Mouse (Mus musculus) right cerebral cortex, adult 2 months (tissue): ENCODE data around the gene Mrpl3.
A peak's percentile ranks its signal among the peaks of the same experiment; 100 is the strongest.
"Not testable (repeated sequence)": the region's sequence is repeated elsewhere in the genome, so short reads cannot be mapped to it uniquely, and the experiment has no call there.

Source experiments
- DNase-seq, 2 experiments: peaks; one replicate each; pipeline ENCODE4 v3.0.0; 2021 to 2022; ENCODE audit warnings: low spot score in 2 of 2

Mrpl3 gene

DNA sequence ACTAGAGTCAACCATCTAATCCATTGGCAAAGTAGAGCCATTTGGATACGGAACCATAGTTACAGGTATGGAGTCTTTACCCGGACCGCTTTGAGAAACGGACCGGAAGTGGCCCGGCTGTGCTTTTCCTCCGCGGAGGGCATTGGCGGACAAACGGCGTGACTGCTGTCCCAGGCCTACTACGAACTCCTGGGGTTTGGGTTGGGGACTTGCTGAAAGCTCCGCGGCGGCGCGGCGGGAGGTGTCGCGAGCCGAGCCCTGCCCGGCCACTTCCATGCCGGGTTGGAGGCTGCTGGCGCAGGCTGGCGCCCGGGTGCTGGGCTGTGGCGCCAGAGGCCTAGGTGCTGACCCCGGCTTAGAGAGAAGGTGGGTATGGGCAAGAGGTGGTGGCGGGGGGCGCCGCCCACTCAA, at the start of gene Mrpl3:
Gene Mrpl3 (plus strand): TSS at position 93 of the 411 bp plus-strand sequence.
- peak; percentile 88 to 89 for DNase-seq

DNA sequence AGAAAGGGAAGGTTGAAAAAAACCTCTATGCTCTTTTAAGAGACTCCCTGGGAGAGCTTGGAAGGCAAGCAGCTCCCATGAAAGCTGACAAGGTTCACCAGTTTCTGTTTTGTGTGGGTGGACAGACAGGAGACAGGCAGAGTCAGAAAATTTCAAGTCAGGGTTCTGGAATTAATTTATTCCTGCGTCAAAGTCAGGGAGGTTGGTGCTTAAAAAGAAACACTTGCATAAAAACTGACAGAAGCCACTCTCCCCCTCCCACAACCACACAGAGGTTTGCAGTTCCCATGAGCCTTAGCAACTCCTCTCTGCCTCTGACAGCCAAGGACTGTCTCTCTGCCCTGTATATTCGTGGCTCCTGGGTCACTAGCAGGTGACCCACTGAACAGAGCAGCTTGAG, 42.3 kb upstream of the Mrpl3 start:
- DNase-seq, result no peak

DNA sequence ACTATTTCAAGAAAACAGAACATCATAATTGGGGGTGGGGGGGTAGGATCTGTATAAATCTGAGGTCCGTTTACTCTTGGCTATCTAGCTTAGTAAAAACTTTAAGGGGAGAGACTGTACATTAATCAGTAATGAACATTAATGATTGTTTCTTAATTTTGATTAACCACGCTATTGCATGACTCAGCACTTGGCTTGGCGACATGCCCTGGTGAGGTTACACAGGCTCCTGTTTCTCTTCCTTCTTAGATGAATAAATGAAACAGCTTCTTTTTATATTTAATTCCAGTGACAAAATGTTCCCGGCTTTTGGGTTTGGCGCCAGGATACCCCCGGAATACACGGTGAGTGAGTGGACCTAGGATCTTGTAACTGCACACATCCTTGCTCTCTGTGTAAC, 34.9 kb upstream of the Mrpl3 start:
- DNase-seq, result no peak

DNA sequence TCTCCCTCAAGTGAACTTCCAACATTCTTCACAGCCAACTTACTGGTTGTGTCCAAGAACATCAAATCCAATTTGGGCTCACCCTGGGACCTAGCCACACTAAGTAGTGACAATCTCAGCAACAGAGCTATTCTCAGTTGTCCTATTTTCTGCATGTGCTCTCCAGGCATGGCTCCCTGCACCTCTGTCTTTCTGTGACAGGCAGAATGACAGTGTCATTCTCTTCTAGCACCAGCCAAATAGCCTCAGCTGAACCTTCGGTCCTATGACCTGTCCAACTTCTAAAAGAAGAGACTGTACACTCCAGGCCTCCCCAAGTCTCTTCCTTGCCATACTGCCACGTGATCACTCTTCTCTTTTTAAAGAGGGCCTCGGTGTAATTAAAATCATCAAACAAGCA, 24.7 kb upstream of the Mrpl3 start:
- no peak for DNase-seq

DNA sequence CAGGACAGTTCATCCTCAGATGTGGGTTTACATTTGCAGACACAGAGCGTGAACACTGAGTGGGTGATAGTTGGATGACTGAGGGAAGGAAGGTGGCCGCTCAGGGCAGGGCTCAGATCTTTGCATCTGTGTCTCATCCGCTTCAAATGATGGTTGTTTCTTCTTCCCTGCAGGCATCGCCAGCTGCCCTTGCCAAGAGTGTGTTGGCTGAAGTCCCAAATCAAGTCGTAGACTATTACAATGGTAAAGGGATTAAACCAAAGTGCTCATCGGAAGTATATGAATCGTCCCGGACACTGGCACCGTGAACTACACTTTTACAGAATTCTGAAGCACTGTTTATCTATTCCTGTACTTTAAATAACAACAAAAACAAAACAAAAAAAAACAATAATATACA, 20.5 kb upstream of the Mrpl3 start:
- peak in 1 of 2 experiments; percentile 10 for DNase-seq

DNA sequence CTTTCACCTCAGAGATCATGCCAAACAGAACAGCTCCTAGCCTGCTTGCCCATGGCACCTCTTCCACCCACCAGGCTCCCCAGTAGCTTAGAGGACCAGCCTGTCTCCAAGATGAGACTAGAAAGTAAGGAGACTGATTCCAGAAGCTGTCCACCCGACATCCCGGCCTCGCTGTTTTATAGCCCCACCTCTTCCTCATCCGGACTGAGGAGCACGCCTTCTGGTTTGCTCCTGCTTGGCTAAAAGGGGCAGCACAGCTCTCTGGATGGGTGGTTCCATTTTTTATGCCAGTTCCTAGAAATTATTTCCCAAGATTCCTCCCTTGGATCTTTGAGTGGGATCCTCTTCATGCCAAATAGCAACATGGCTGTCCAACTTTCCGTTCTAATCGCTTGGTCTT, 19.4 kb upstream of the Mrpl3 start:
- DNase-seq, result no peak

DNA sequence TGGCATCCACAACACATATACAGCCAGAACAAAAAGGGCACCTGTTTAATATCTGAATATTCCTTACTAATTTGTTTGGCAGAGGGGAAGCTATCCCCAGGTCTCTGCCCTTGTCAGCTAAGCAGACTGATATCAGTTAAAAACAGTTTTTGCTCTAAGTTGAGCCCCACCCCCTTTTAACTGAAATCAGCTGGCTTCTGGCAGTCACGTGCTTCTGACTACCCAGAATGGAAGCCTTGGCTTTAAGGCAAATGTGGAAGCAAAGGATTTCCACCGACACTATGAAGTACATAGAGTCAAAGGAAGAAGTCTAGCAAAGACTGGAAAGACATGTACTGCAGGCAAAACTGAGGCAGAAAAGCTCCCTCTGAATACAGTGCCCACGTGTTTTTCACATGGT, 15.2 kb upstream of the Mrpl3 start:
- DNase-seq, result no peak

DNA sequence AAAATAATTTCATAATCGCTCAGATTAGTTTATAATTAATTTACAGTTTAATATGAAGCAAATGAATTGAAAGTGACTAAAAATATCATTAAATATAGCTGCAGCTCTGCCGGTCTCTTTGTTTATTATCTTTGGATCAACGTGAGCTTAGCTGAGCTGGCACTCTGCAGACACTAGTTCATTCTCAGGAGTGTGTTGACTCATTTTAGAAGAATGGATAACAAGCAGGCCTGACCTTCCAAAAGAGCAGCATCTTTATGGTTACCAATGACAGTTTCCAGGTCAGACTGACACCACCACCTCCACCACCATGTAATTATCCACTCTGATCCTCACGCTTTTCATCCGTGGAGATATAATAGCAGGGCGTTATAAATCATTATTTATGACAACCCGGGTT, 7.0 kb upstream of the Mrpl3 start:
- no peak for DNase-seq

DNA sequence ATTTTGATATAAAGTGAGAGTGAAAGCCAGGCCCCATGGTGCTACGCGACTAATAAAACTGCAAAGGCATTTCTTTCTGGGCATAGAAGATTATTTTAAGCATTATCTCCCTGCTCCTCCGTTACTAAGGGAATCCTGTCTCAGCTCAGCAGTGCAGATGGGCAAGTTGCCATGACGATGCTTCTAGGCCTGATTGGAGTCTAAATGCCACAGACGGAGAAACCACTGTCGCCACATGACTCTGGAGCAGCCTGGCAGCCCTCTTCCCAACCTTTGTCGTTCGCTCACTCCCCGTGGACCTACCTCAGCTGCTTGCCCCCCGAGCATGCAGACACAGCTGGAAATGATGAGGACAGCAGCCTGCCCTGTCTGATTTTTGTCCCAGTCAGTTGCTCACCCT, 4.7 kb upstream of the Mrpl3 start:
- DNase-seq, result peak; percentile 77 to 79

DNA sequence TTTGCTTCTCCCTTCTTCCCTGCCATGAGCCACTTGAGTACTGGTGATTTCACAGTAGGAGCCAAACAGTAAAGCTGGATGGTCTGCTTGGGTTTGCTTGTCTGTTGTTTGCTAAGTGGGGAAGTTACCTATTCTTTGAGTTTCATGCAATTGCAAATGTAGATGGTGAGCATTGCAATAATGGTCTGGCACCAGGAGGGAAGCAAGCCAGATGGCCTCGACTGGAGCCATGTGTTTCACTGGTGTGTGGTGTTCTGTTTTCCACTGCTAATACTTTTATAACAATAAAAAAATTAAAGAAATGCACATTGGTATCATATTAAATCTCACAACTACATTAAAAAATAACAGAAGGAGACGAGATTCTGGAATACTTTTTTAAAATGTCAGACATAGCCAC, 3.4 kb upstream of the Mrpl3 start:
- DNase-seq, result no peak

DNA sequence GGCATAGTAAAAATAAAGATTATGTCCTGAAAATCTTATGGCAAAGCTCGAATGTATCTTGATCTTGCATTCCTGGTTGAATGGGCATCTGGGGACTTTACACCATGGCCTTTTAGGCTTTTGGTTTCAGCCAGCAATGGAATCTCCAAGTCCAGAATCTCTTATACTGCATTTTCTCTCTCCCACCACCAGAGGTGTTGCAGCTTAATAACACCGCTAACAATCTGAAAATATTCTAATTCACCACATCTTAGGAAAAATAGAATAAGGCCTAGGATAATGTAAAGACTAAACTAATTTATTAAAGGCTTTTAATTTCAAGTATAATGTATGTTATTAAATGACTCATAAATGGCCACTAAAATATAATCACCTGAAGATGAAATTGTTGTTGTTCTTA, 2.8 kb upstream of the Mrpl3 start:
- no peak for DNase-seq

DNA sequence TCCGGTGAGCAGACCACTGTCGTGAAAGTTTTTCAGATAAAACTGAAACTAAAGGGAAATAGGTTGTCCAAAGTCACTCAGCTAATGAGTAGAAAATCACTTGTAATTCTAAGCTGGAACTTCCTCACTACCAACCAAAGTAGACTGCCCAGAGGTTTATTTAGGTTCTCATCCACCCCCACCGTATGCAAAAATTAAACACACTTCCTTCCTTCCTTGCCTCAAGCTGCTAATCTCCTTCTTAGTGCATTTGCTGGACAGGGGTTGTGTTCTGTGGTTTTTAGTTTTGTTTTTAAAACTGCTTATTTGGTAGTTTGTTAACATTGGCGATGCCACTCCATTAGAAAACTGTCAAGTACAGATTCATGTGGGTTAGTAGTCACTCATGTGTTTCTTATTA, 773 bp downstream of the Mrpl3 start:
- no peak for DNase-seq

DNA sequence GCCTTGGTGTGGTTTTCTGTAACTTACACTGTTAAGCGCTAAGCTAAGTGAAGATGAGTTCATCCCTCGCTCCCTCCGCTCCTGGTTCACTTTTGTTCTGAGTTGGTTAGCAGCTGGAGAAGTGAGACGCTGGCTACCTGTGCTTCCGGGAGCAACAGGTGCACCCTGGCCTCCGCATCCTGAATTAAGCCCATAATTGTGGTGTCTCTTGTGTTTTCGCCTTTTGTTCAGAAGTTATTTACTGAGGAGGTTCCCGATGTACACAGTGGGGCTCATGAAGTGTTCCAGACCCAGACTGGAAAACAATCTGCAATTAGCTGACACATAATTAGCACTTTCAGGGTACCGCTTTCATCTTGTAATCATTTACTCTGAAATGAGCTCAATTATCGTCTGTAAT, 16.1 kb downstream of the Mrpl3 start:
- no peak for DNase-seq

DNA sequence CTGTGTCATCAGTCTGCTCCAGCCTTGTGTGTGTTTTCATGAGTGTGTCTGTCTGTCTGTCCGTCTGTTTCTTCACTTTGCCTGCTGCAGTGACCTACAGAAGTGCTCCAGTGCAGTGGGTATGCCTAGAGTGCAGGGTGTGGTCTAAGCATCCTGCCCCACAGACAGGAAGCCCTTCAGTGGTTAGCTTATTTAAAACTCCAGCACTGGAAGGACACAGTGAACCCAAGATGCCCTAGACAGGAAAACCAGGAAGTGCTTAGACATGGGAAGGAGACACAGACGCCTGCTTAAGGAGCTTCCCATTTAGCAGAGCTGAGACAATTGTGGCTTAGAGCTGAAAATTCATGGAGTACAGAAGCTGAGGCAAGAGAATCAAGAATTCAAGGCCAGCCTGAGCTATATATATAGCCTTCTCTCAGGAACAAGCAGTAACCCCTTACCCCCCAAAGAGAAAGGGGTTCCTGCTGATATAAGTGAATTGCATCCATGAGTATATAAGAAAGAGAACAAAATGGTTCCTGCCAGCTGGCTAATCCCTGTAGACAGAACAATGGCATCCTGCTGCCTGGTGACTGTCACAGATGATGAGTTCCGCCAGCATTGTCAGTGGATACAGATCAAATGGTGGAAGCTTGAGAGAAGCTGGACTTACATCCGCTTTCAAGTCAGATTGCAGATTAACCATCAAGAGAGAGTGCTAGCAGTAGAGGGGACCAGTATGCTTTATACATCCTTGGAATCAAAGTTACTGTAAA, 20.1 kb downstream of the Mrpl3 start:
- DNase-seq, result no peak

DNA sequence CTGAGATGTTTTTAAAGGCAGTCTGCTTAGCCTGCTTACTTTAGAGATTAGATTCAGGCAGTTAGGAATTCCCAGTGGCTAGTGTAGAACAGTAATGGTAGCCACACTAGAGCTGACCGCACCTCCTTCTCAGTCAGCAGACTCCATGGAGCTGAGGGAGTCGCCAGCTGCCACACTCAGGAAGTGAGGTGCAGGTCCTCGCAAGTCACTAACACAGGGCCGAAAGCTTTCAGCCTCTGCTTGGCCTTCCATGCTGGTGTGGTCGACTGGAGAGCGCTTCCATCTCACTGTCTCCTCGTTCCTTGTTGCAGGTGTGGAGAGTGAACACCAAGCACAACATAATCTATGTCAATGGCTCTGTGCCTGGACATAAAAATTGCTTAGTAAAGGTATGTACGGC, 21.8 kb downstream of the Mrpl3 start:
- no peak for DNase-seq

DNA sequence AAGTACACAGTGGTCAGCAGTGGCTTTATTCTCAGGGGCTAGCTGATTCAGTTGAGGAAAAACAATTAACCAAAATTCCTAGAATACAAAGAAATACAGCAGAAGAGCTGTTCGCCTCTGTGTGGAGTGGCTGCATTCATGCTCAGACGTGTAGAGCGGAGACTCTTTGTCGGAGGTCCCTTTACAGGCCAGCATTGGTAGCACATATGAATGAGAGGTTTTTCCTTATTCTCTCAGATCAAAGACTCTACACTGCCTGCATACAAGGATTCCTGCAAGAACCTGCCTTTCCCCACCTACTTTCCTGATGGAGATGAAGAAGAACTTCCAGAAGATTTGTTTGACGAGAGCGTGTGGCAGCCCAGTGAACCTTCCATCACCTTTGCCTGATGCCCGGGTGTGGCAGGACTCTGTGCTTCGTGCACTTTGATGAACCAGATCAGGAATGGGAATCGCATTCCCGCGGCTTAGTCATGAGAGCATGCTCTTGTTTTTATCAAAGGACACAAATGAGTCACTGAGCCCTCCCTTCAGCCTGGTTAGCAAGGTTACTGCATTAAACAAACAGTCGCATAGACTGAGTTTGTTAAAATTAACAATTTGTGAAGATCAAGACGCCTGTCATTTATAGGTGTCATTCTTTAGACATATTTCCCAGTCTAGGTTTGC, 23.9 kb downstream of the Mrpl3 start:
- no peak for DNase-seq

DNA sequence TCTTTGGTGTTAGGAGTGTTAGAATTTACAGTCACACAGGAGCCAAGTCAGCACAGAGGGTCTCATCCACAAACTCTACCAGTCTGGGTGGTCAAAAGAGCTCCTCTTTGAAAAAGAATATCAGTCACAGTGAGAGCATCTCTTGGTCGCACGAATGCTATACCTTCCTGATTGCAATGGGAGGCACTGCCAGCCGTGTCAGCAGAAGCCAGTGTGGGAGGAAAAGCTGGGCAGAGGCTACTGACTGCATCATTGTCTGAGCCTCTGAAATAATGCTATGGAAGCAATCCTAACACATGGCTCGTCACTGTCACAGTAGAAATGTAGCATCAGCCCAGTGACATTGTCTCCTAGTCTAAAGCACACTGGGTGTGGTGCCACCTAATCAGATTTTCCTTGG, 25.4 kb downstream of the Mrpl3 start:
- no peak for DNase-seq

DNA sequence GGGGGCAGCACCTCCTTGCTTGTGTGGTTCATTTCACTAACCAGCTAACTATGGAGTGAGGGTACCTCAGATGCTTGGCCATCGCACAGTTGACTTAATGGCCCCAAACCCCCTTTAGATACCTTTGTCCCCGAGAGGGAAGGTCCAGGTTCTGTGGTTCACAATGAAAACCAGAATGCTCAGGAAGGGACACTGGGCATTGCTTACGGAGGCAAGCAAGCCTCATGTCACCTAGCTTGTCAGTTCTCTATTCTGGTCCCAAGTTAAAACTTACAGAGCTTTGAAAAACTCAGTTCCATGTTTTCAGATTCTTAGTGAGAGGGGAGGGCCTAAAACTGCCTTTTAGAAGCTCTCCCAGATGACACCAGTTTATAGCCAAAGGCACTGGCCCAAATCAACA, 27.2 kb downstream of the Mrpl3 start:
- DNase-seq, result no peak

DNA sequence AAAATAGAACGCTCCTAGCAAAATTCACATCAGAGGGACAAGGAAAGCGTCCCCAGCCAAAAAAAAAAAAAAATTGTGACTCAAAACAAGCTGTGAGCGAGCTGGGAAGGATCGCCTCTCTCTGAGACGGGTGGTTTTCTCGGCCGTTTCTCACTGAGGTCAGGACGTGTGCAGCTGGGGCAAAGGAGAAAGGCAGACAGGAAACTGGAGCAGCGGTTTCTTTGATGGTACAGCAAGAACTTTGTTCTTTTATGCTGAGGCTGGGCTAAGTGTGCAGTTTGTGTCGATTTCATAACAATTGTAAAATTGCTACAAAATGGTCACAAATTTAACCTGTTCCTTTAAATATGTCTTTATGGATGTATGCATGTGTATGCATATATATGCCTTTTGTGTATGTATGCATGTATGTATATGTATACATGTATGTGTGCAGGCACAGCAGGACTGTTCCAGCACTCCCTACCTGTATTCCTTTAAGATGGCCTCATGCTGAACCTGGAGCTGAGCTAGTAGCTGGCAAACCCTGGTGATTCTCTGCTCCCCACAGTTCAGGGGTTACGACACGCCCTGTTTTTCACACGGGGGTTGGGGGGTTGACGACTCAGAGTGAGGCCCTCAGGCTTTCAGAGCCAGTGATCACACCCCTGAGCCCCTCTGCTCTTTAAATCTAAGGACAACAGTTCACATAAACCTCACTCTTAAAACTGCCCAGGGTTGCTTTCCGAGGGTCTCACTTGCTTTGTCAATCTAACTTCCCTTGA, 48.0 kb downstream of the Mrpl3 start:
- DNase-seq, result no peak

DNA sequence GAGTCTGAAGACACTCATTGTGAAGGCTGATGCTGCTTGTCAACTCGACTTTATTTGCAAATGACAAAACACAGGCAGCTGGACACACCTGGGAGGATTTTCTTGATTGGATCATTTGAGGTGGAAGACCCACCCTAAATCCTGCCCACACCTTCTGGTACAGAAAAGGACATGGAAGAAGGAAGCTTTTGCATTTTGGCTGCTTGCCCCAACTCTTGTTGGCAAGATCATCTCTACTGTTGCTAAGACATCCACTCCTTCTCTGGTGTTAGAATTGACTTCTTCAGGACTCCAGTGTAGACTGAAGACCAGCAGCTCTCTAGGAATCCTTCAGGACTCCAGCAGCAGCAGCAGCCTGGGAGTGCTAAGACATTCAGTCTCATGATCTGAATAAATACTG, 48.9 kb downstream of the Mrpl3 start:
- peak in 1 of 2 experiments; percentile 30 for DNase-seq

DNA sequence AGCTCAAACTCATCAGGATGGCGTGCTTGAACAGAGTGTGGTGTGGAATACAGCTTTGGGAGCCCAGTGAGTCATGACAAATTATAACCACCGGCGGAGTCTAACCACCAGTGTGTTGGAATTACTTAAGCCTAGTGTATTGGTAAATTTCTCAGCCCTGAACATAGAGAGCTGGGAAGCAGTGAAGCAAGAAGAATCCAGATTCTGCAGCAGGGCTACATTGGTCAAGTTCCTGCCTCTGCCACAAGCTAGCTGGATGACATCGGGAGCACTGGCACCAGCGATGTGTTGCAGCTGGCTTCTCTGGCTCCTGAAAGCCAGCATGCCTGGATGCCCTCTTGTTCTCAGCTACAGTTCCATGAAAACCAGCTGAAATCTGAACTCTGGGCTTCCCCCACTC, 50.9 kb downstream of the Mrpl3 start:
- DNase-seq, result no peak

DNA sequence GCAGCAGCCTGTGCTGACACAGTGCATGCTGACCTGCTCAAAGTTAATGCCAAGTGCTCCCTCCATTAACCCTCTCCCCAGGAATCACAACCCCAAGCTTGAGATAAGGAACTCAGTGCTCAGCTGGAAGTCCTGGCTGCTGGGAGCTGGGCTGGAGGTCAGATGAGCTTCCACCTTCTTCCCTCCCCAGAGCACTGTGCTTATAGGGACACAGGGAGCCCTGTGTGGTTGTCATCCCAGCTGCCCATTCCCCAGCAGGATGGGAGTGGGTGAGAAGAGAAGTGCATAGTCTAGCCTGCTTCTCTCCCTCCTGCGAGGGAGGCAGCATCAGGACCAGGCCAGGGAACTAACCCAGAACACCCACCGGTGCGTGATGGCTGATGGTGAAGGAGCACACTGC, 72.2 kb downstream of the Mrpl3 start:
- not testable (repeated sequence) for DNase-seq
